Mouse (Mus musculus): ENCODE data around the gene Chic2. TPM values are rescaled to one million over a fixed set of nuclear protein-coding genes. Genes with fewer than 3 reads are reported as not detected.

Chic2 gene
- 16.5 and 18.5 TPM in 2 replicates for polyA plus RNA-seq (2012; ENCODE audit: insufficient read depth, insufficient read length, missing spikeins)

- Histone ChIP-seq H3K27ac (replicated peaks; ENCODE audit: low read depth, low read length) (peak within 1 kb of the TSS; percentile 86), H3K4me3 (ENCODE audit: insufficient read depth, low read depth, low read length) (peak within 1 kb of the TSS; percentile 100), H3K4me1 (ENCODE audit: control insufficient read depth, insufficient read depth, insufficient read length, low read length) (peaks cover 14% of the 10 kb centered on the region)
Observed at GRCm38 (mm10) chr5:75044310-75044904, at the start of gene Chic2. Gene Chic2 (minus strand): TSS chr5:75044774.

- H3K27ac ChIP-seq (replicated peaks; ENCODE audit: low read depth, low read length): no peak overlapping the region
- H3K4me3 ChIP-seq (ENCODE audit: insufficient read depth, low read depth, low read length): no peak overlapping the region
- H3K4me1 ChIP-seq (ENCODE audit: control insufficient read depth, insufficient read depth, insufficient read length, low read length): no peaks in the 10 kb centered on the region
Observed at GRCm38 (mm10) chr5:75085906-75086305, 41.3 kb upstream of the Chic2 start.

DNA sequence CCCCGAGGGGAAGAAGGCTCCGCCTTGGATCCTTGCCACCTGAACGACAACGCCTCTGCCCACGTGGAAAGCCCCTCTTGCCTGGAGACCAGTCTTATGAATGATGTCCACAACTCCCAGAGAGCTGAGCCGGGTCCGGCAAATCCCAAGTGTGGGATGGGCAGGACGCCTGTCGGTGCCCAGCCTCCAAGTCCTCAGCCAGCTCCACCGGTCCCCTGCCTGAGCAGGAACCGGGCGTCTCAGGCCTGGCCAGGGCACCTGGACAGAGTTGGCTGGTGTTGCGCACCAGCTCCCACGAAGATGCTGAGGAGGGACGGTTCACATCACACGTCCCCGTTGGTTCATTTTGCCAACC lies 40.9 kb upstream of the Chic2 start:
- Histone ChIP-seq H3K4me3 (ENCODE audit: insufficient read depth, low read depth, low read length) (no peak overlapping the region), H3K27ac (replicated peaks; ENCODE audit: low read depth, low read length) (no peak overlapping the region), H3K4me1 (ENCODE audit: control insufficient read depth, insufficient read depth, insufficient read length, low read length) (no peaks in the 10 kb centered on the region)

DNA sequence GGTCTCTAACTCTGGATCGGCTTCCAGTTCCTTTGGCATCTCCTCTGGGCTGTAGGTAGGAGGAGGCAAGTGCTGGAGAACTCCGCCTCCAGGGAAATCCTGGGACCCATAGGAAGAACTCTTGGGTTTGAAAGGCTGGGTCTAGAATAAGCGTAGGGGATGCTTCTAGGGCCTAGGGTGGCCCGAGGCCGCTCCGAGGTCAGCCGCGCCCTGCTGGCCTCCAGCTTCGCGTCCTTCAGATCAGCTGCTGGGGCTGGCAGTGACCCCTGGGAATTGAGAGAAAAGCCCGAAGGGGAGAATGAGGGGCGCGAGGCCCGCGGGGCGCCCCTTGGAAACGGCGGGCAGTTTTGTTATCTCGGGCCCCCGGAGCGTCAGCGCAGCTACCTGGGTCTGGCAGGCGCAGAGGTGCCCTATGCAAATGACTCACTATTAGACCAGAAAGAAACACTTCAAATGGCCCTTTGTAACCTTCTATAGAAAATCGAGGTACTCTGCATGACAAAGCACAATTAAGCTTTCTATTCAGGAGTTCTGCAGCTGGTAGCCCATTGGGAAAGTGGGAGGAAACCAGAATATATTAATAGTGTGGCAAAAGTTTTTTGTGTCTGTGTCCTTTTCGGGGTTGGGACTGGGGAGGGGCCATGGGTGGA lies 40.4 kb upstream of the Chic2 start:
- H3K4me1 ChIP-seq (ENCODE audit: control insufficient read depth, insufficient read depth, insufficient read length, low read length): no peaks in the 10 kb centered on the region
- no peak overlapping the region for H3K4me3 ChIP-seq (ENCODE audit: insufficient read depth, low read depth, low read length)

DNA sequence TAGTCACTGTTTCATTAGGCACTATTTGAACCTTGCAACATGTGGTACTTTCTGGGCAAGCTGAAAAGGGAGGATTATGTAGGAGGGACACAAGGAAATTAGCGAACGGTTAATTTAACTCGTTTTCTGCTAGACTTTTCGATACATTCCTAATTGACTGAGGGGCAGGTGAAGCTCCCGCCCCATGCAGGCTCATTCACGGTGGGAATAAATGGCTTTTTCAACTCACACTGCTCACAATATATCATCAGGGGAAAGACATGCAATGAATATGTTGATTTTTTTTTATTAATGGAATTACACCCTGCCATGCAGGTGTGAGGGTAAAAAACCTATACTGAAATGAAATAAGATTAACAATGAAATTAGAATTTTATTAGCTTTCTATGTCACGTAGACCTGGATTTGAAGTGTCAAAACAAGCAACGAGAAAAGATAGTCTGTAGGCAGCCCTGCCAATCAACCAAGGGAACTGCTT lies 39.9 kb upstream of the Chic2 start:
- H3K27ac ChIP-seq (replicated peaks; ENCODE audit: low read depth, low read length): no peak overlapping the region
- no peaks in the 10 kb centered on the region for H3K4me1 ChIP-seq (ENCODE audit: control insufficient read depth, insufficient read depth, insufficient read length, low read length)
- H3K4me3 ChIP-seq (ENCODE audit: insufficient read depth, low read depth, low read length): no peak overlapping the region

More for the DNA sequence above, 40.4 kb upstream of the Chic2 start:
- no peak overlapping the region for H3K27ac ChIP-seq (replicated peaks; ENCODE audit: low read depth, low read length)

DNA sequence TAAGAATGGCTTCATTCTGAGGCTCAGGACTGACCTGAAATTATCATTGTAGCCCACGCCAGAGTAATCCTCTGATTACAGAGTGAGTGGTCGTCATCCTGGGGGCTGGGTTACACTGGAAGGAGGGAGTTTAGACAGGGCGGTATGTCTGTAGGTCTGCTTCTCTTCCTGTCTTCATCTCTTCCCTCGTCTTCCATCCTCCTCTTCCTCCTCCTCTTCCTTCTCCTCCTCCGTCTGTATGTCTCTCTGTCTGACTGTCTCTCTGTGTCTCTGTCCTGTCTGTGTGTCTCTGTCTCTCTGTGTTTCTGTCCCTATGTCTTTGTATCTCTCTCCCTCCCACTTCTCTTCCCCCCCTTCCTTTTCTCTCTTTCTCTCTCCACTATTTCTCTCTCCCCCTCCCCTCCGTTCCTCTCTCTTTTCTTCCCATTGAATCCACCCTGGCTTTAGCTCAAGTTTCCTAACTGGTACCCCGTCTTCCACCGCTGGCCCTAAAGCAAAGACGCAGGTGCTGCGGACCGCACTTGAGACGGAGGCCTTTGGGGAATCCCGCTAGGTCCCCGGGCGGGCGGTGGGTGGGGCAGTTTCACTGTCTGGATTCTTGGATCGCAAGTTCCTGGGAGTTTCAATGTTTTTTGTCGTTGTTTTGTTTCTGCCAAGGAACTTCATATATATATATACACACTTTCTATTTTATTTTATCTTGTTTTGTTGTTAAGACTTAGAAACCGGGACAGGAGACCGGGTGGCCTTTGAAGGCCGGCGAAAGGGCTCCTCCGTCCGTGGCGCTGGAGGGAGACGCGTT lies 39.2 kb upstream of the Chic2 start:
- no peaks in the 10 kb centered on the region for H3K4me1 ChIP-seq (ENCODE audit: control insufficient read depth, insufficient read depth, insufficient read length, low read length)
- no peak overlapping the region for H3K4me3 ChIP-seq (ENCODE audit: insufficient read depth, low read depth, low read length)
- no peak overlapping the region for H3K27ac ChIP-seq (replicated peaks; ENCODE audit: low read depth, low read length)

DNA sequence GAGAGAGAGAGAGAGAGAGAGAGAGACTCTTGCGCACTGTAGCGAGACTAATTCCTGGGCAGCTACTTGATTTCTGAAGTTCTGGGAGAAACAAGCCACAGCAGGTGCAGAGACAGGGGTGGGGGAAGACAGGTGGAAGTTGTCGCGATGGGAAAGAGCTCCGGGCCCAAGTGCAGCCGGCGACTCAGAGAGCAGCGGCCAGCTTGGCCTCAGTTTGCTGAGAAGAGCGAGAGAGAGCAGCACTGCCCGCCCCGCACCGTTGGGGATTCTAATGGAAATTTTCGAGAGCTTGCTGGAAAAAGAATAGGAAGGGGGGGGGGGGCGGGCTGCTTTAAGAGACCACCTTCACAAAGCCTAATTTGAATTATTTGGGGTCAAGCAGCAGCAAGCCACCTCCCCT lies 38.5 kb upstream of the Chic2 start:
- H3K4me3 ChIP-seq (ENCODE audit: insufficient read depth, low read depth, low read length): no peak overlapping the region
- H3K4me1 ChIP-seq (ENCODE audit: control insufficient read depth, insufficient read depth, insufficient read length, low read length): no peaks in the 10 kb centered on the region
- H3K27ac ChIP-seq (replicated peaks; ENCODE audit: low read depth, low read length): no peak overlapping the region

- Histone ChIP-seq H3K27ac (replicated peaks; ENCODE audit: low read depth, low read length) (no peak overlapping the region), H3K4me3 (ENCODE audit: insufficient read depth, low read depth, low read length) (no peak overlapping the region), H3K4me1 (ENCODE audit: control insufficient read depth, insufficient read depth, insufficient read length, low read length) (no peaks in the 10 kb centered on the region)
Observed at GRCm38 (mm10) chr5:75082439-75082838, 37.9 kb upstream of the Chic2 start.

DNA sequence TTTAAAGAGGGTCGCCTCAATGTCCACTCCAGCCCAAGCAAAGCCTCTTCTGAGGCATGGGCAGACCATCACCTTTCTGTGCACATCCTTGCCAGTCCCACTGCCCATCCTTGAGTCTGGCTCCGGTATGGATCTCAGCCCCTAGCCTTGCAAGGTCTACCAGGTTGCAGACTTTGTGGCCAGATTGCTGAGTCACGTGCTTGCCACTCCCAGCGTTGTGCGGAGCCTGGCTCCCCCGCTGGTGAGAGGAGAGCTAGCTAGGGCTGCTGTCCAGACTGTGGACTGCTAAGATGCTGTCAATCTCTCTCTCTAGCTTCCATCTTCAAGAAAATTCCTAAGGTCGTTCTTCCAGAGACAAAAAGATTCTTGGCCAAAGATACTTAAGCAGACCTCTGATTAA lies 35.0 kb upstream of the Chic2 start:
- Histone ChIP-seq H3K27ac (replicated peaks; ENCODE audit: low read depth, low read length) (no peak overlapping the region), H3K4me1 (ENCODE audit: control insufficient read depth, insufficient read depth, insufficient read length, low read length) (no peaks in the 10 kb centered on the region), H3K4me3 (ENCODE audit: insufficient read depth, low read depth, low read length) (no peak overlapping the region)

DNA sequence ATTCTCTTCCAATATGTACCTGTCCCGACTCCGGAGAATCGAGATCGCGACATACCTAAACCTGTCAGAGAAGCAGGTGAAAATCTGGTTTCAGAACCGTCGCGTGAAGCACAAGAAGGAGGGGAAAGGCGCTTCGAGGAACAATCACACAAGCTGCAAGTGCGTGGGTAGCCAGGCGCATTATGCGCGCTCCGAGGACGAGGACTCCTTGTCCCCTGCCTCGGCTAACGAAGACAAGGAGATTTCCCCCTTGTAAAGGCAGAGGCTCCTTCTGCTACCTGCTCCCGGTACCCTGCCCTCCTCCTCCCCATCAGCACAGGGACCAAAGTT lies 32.4 kb upstream of the Chic2 start:
- no peaks in the 10 kb centered on the region for H3K4me1 ChIP-seq (ENCODE audit: control insufficient read depth, insufficient read depth, insufficient read length, low read length)
- no peak overlapping the region for H3K4me3 ChIP-seq (ENCODE audit: insufficient read depth, low read depth, low read length)
- H3K27ac ChIP-seq (replicated peaks; ENCODE audit: low read depth, low read length): no peak overlapping the region

DNA sequence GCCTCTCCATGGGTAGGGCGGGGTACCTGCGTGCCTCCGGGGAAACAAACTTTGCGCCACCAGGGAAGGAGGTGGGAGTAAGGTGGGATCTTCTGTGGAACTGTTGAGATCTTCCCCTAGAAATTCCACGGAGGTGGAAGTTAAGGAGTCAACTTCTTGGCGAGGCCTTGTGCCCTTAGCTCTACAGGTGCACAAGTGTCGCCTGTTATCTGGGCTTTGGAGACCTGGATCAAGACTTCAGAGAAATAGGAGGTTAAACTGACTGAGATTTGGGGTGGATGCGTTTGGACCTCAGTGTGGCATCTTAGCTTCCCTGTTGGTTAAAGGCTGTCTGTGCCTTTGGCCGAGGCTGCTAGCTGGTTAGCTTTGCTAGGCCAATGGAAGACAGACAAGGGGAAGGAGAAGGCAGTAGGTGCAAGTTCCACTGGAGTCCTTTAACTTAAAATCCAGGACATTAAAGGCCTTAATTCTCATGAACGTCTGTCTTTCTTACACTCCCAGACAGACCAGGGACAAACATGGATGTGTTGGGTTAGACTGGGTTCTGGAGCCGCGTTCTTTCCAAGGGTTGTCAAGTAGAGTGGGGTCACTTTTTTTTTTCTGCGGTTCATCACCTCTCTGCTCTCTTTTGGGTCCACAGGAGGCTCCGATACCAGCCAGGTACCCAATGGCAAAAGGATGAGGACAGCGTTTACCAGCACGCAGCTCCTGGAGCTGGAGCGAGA lies 31.9 kb upstream of the Chic2 start:
- Histone ChIP-seq H3K27ac (replicated peaks; ENCODE audit: low read depth, low read length) (no peak overlapping the region), H3K4me3 (ENCODE audit: insufficient read depth, low read depth, low read length) (no peak overlapping the region), H3K4me1 (ENCODE audit: control insufficient read depth, insufficient read depth, insufficient read length, low read length) (no peaks in the 10 kb centered on the region)

DNA sequence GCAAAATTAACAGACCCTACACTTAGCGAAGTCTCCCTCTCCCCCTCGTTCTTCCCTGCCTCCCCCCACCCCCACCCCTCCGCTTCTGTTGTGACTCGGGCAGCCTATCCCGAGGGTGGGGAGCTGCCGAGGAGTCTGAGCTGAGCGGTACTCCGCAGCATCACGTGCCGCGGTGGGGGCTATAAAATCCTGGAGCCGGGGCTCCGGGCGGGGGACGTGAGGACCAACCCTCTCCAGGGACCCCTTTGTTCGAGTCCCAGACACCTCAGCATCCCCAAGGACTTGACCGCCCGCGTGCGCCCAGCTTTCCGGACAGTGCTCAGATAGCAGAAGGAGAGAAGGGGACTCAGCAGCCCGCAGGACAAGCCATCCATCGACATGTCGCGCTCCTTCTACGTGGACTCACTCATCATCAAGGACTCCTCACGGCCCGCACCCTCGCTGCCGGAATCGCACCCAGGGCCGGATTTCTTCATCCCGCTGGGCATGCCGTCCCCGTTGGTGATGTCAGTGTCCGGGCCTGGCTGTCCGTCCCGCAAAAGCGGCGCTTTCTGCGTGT lies 30.9 kb upstream of the Chic2 start, which contains the start of gene Gsx2:
Gene Gsx2 (plus strand): TSS at position 219 of the 559 bp plus-strand sequence.
- Histone ChIP-seq H3K4me3 (ENCODE audit: insufficient read depth, low read depth, low read length) (no peak within 1 kb of the TSS), H3K4me1 (ENCODE audit: control insufficient read depth, insufficient read depth, insufficient read length, low read length) (no peaks in the 10 kb centered on the region), H3K27ac (replicated peaks; ENCODE audit: low read depth, low read length) (no peak within 1 kb of the TSS)

- H3K4me1 ChIP-seq (ENCODE audit: control insufficient read depth, insufficient read depth, insufficient read length, low read length): no peaks in the 10 kb centered on the region
- no peak overlapping the region for H3K27ac ChIP-seq (replicated peaks; ENCODE audit: low read depth, low read length)
- no peak overlapping the region for H3K4me3 ChIP-seq (ENCODE audit: insufficient read depth, low read depth, low read length)
Observed at GRCm38 (mm10) chr5:75074537-75075382, 30.2 kb upstream of the Chic2 start.

DNA sequence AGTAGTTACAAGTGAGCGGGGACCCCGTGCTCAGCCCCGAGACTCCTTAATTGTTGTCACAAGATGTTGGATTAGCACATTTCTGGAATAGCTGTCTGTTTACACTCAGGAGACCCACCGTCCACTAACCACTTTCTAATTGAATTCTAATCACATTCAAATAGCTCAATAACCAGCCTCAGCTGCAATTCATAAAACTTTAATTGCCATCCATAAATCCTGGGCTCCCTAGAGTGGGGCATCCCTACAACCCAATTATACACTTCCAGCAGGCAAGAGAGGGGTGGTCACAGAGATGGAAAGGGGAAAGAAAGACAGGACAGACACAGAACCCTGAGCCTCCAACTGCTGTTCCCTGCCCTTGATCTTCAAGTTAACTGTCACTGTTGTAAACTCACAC lies 29.6 kb upstream of the Chic2 start:
- H3K4me3 ChIP-seq (ENCODE audit: insufficient read depth, low read depth, low read length): no peak overlapping the region
- H3K27ac ChIP-seq (replicated peaks; ENCODE audit: low read depth, low read length): no peak overlapping the region
- no peaks in the 10 kb centered on the region for H3K4me1 ChIP-seq (ENCODE audit: control insufficient read depth, insufficient read depth, insufficient read length, low read length)

All from brown adipose tissue, adult 24 weeks (tissue).